Mouse (Mus musculus) heart, embryonic 14.5 days (tissue): Measurements from ENCODE around the gene Gramd4. TPM values are rescaled to one million over a fixed set of nuclear protein-coding genes. Genes with fewer than 3 reads are reported as not detected.
"Not testable (repeated sequence)": the region's sequence is repeated elsewhere in the genome, so short reads cannot be mapped to it uniquely, and the experiment has no call there.

Experiments
- ATAC-seq: fragments of 200-750 bp; cut with Nextera tagmentation; 2 replicates; pipeline ENCODE4 v1.8.0; 2017; ENCODE audit warnings: low read depth, moderate TSS enrichment; ENCODE audit not compliant: insufficient number of reproducible peaks, insufficient read depth, low FRiP score
- H3K27ac ChIP-seq, 2 experiments: fragments of 200-500 bp in 1 of 2; fragments of 300-500 bp in 1 of 2; sonication (generic) in 1 of 2; replicated peaks in 1 of 2; 2 replicates each; pipeline ENCODE4 v1.5.1; 2012 to 2014; ENCODE audit warnings: low read depth in 2 of 2, low read length in 2 of 2, control low read depth in 1 of 2, mild to moderate bottlenecking in 1 of 2, mixed read lengths in 1 of 2; ENCODE audit not compliant: control insufficient read depth in 1 of 2, insufficient read depth in 1 of 2
- H3K27me3 ChIP-seq: fragments of 300-500 bp; sonication (generic); 2 replicates; pipeline ENCODE4 v1.6.1; 2014; ENCODE audit warnings: mild to moderate bottlenecking, low read length, control low read depth; ENCODE audit not compliant: control insufficient read depth, insufficient read depth
- H3K36me3 ChIP-seq: fragments of 300-500 bp; sonication (generic); 2 replicates; pipeline ENCODE4 v1.6.1; 2014; ENCODE audit warnings: mild to moderate bottlenecking, control low read depth, low read length, mixed read lengths; ENCODE audit not compliant: control insufficient read depth, insufficient read depth
- H3K4me1 ChIP-seq, 2 experiments: fragments of 200-500 bp in 1 of 2; fragments of 300-500 bp in 1 of 2; sonication (generic) in 1 of 2; 2 replicates each; pipeline ENCODE4 v1.6.1; 2012 to 2014; ENCODE audit warnings: low read length in 2 of 2, control low read depth in 1 of 2, mixed read lengths in 1 of 2; ENCODE audit not compliant: control insufficient read depth in 2 of 2, insufficient read depth in 2 of 2
- H3K4me2 ChIP-seq: fragments of 300-500 bp; sonication (generic); 2 replicates; pipeline ENCODE4 v1.6.1; 2014; ENCODE audit warnings: mild to moderate bottlenecking, low read length
- H3K4me3 ChIP-seq, 2 experiments: fragments of 200-500 bp in 1 of 2; fragments of 300-500 bp in 1 of 2; sonication (generic) in 1 of 2; 2 replicates each; pipeline ENCODE4 v1.5.1; 2012 to 2014; ENCODE audit warnings: low read length in 2 of 2, mild to moderate bottlenecking in 2 of 2, control low read depth in 1 of 2, low read depth in 1 of 2, moderate library complexity in 1 of 2; ENCODE audit not compliant: control insufficient read depth in 1 of 2, insufficient read depth in 1 of 2
- H3K9ac ChIP-seq: fragments of 300-500 bp; sonication (generic); 2 replicates; pipeline ENCODE4 v1.6.1; 2014; ENCODE audit warnings: mild to moderate bottlenecking, low read length
- H3K9me3 ChIP-seq: fragments of 300-500 bp; sonication (generic); 2 replicates; pipeline ENCODE4 v1.6.1; 2016; ENCODE audit warnings: low read length, control low read depth; ENCODE audit not compliant: control insufficient read depth
- WGBS: fragments of 180-500 bp; shearing (Covaris S2); extraction: QIAGEN DNeasy Blood & Tissue Kit; methylation state at CpG from one replicate; pipeline ENCODE4 v1.1.7; 2014; 5-methylcytosine and 5-hydroxymethylcytosine counted together
- polyA plus RNA-seq: library from polyadenylated mRNA; unstranded; fragments of >200 nt; fragmentation: Nextera tagmentation; extraction: Ambion mirVana; gene quantifications from 2 replicates; pipeline ENCODE4 v1.2.1, GENCODE M21; 2014

Gramd4 gene
- polyA plus RNA-seq, 1 experiment from 2014 or later, result 10.9 TPM

GRCm38 (mm10) chr15:86050170-86050743 is 7.2 kb upstream of the Gramd4 start:
- no peak for ATAC-seq
- H3K4me2 ChIP-seq, result no peak overlapping the region
- H3K4me3 ChIP-seq, result no peak overlapping the region
- no peaks in the 10 kb centered on the region for H3K9me3 ChIP-seq
- peaks cover 4 to 7% of the 10 kb centered on the region in 2 experiments; a peak in 3 of 4 replicates for H3K4me1 ChIP-seq
- no peak overlapping the region for H3K27ac ChIP-seq
- no peak overlapping the region for H3K9ac ChIP-seq
- 67% methylated on average over 4 of the region's 4 CpGs for WGBS
- no peaks in the 10 kb centered on the region for H3K36me3 ChIP-seq
- H3K27me3 ChIP-seq, result no peaks in the 10 kb centered on the region

DNA sequence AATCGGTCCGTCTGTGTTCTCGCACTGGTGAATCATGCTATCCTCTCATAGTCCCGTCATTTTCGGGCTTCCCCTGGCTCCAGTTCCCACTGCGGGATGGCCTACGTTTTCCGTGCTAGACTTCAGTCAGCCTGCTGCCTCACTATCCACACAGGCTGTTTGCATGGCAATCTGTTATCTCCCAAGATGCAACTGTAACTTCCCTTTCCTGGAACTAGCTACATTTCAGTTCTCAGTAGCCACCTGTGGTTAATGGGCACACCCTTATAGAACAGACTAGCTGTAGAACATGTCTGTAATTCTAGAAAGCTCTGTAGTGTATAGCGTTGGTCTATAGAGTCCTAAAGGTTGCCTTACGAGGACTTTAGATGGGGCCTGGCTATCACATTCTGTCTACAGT is 6.3 kb upstream of the Gramd4 start:
- Histone ChIP-seq H3K27me3 (no peaks in the 10 kb centered on the region), H3K4me2 (no peak overlapping the region), H3K27ac (no peak overlapping the region), H3K9ac (no peak overlapping the region), H3K4me3 (no peak overlapping the region), H3K4me1 (peaks cover 4 to 7% of the 10 kb centered on the region in 2 experiments), H3K36me3 (no peaks in the 10 kb centered on the region), H3K9me3 (no peaks in the 10 kb centered on the region)
- 78% methylated on average over 10 of the region's 10 CpGs for WGBS
- ATAC-seq, result no peak

DNA sequence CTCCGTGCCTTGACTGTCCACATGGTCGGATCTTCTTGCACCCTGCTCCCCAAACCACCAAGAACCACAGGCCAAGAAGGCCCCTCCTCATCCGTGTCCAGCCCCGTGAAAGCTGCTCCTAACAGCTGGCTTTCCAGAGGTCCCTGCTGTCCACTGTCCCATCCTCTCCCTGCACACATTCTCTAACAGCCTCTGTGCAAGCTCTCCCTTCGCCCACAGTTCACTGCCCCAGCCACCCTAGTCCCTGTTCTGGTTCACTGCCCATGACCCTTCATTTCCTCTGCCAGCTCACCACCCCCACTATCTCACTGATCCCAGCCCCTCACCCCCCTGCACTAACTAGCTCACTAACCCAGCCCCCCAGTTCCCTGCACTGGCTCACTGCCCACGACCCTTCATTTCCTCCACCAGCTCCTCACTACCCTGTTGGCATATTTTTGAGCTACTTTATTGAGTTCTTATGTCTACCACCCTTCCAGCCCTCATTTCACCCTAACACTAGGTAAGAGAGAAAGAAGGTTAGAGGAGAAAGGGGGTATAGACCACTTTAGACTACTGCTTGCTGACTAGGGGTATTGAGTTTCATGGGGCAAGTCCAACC is 5.5 kb upstream of the Gramd4 start:
- no peak overlapping the region for H3K4me3 ChIP-seq
- peaks cover 4 to 9% of the 10 kb centered on the region in 2 experiments for H3K4me1 ChIP-seq
- H3K36me3 ChIP-seq, result no peaks in the 10 kb centered on the region
- H3K9me3 ChIP-seq, result no peaks in the 10 kb centered on the region
- 72% methylated on average over 6 of the region's 6 CpGs for WGBS
- H3K9ac ChIP-seq, result no peak overlapping the region
- H3K27me3 ChIP-seq, result no peaks in the 10 kb centered on the region
- ATAC-seq, result no peak
- H3K4me2 ChIP-seq, result no peak overlapping the region
- no peak overlapping the region for H3K27ac ChIP-seq

DNA sequence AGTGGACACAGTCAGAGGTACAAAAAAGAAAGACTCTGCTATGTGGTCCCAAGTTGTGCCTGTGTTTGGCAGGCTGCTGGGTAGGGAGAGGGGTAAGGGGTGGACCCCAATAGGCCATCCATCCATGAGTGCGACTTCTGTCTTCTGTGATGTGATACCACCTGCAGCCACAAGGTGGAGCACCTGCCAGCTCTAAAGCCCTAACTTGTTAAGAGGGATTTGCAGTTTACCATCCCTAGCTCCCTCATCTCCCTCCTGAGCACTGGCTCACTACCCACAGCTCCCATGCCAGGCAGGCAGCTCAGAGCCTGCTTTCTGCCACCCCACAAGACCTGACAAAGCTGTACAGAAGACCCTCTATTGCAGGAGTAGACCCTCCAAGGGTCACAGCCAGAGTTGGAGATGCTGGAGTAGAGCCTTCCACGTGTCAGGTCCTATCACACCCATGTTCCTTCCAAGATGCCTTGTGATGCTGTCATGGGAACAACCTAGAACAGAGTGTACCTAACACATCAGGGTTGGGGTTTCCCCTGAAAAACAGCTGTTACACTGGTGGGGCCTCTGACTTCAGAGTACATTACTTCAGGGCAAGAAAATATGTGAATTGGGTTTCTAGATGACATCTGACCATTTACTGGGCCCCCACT is 3.5 kb upstream of the Gramd4 start:
- H3K4me1 ChIP-seq, result peaks cover 12 to 22% of the 10 kb centered on the region in 2 experiments
- 44% methylated on average over 2 of the region's 2 CpGs for WGBS
- H3K9ac ChIP-seq, result no peak overlapping the region
- no peak overlapping the region for H3K27ac ChIP-seq
- H3K4me3 ChIP-seq, result no peak overlapping the region
- no peaks in the 10 kb centered on the region for H3K9me3 ChIP-seq
- no peaks in the 10 kb centered on the region for H3K27me3 ChIP-seq
- no peaks in the 10 kb centered on the region for H3K36me3 ChIP-seq
- ATAC-seq, result no peak
- H3K4me2 ChIP-seq, result no peak overlapping the region

- H3K27me3 ChIP-seq, H3K4me3 ChIP-seq, ATAC-seq, H3K27ac ChIP-seq, H3K4me2 ChIP-seq, H3K9me3 ChIP-seq, H3K36me3 ChIP-seq, H3K9ac ChIP-seq: not testable (repeated sequence)
- 61% methylated on average over 3 of the region's 3 CpGs for WGBS
- H3K4me1 ChIP-seq, result peaks cover 15 to 28% of the 10 kb centered on the region in 2 experiments
Measured at GRCm38 (mm10) chr15:86054861-86055260, 2.6 kb upstream of the Gramd4 start.

DNA sequence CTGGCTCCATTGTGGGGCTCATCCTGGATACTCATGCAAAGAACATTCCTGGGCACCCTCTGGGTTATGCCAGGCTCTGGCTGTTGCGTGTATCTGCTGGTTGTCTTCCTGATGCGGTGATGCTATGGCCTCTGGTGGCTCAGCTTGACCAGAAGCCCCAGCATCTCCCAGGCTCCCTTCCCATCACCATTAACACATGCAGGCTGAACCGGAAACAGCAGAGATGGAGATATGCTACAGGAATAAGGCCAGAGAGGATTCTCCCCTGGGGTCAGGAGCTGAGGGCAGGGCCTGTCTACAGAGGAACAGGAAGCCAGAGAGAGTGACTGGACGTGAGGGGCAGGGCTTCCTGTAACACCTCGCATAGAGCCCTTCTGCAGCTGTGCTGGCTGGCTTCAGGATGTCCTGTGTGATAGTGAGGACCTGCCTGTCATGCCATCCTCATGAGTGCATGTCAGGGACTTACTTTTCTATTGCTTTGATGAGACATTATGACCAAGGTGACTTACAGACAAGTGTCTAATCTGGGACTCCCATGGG is 1.2 kb upstream of the Gramd4 start:
- H3K4me1 ChIP-seq, result peaks cover 21 to 34% of the 10 kb centered on the region in 2 experiments
- no peak for ATAC-seq

GRCm38 (mm10) chr15:86057908-86058307 is 413 bp downstream of the Gramd4 start:
- peak overlapping the region; percentile 69 to 89 for H3K27ac ChIP-seq
- H3K4me3 ChIP-seq, result peak overlapping the region; percentile 94
- no peaks in the 10 kb centered on the region for H3K36me3 ChIP-seq
- H3K9ac ChIP-seq, result peak overlapping the region; percentile 97
- no peaks in the 10 kb centered on the region for H3K27me3 ChIP-seq
- peaks cover 23 to 43% of the 10 kb centered on the region in 2 experiments for H3K4me1 ChIP-seq
- WGBS, result 11% methylated on average over 7 of the region's 7 CpGs
- no peak for ATAC-seq
- no peaks in the 10 kb centered on the region for H3K9me3 ChIP-seq
- H3K4me2 ChIP-seq, result peak overlapping the region; percentile 92

More for the DNA sequence above, 1.2 kb upstream of the Gramd4 start:
- H3K27ac ChIP-seq, result no peak overlapping the region
- H3K36me3 ChIP-seq, result no peaks in the 10 kb centered on the region
- no peak overlapping the region for H3K4me3 ChIP-seq
- no peaks in the 10 kb centered on the region for H3K27me3 ChIP-seq
- 67% methylated on average over 5 of the region's 5 CpGs for WGBS
- H3K4me2 ChIP-seq, result no peak overlapping the region
- H3K9ac ChIP-seq, result no peak overlapping the region
- no peaks in the 10 kb centered on the region for H3K9me3 ChIP-seq
